Mouse (Mus musculus): ENCODE results near the gene Ccdc180. TPM values are rescaled to one million over a fixed set of nuclear protein-coding genes. Genes with fewer than 3 reads are reported as not detected.

Gene Ccdc180
- polyA plus RNA-seq (2012) = 0.06 and 0.11 TPM in 2 replicates

DNA sequence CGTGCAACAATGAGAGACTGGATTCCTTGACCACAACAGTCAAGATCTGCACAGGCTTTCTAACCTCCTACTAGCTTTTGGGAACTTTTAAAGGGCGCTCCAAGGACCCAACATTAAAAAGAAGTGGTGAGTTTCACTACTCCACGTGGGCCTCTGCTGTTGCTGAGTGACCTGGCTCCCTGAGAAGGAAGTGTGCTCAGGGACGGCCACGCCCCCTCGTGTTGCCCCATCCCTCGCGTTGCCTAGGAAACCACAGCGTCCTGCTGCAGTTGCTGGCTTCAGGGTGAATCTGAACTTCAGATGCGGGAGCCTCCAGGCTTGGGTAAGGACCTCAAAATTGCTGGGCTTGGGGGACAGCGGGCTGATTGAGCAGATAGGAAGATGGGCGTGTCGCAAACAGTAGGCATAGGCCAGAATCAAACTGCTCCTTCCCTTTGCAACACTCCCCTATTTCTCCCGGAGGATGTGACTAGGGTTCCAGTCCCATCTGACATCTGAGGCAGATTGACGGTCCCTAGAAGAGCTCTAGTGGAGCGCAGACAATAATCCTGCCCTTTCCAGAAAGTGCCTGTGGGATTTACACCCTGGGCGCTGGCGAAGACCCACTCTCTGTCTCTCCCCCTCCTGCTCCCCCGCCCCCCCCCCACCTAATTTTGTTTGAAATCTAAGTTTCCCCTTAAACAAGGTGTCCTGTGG, at the start of gene Ccdc180:
Ccdc180 (plus strand) TSS at position 238 of the 696 bp plus-strand sequence.

GRCm38 (mm10) chr4:45848109-45848824, 41.8 kb upstream of the Ccdc180 start, which contains the start of gene Stra6l:
Stra6l (plus strand) TSS chr4:45848664.

GRCm38 (mm10) chr4:45964771-45965439, 74.8 kb downstream of the Ccdc180 start, which contains the start of gene Tdrd7:
Tdrd7 (plus strand) TSS chr4:45965334.

Other genes with a start within 250 kb of the Ccdc180 start
- 14.3 and 40.4 TPM in 2 replicates for gene Aldh1b1, start 91.3 kb upstream of the Ccdc180 start, polyA plus RNA-seq (2012)
- gene Igfbpl1, start 63.4 kb upstream of the Ccdc180 start, polyA plus RNA-seq (2012) = not detected in 2 replicates
- not detected in 2 replicates for gene Stra6l, start 41.6 kb upstream of the Ccdc180 start, polyA plus RNA-seq (2012)
- 2.4 and 2.5 TPM in 2 replicates for gene Tdrd7, start 75.0 kb downstream of the Ccdc180 start, polyA plus RNA-seq (2012)
- 0.43 and 0.47 TPM in 2 replicates for gene Tmod1, start 148.6 kb downstream of the Ccdc180 start, polyA plus RNA-seq (2012)
- gene Ncbp1, start 248.3 kb downstream of the Ccdc180 start, polyA plus RNA-seq (2012) = 12.2 and 21.2 TPM in 2 replicates
- gene Tstd2, start 248.4 kb downstream of the Ccdc180 start, polyA plus RNA-seq (2012) = 14.2 and 15.4 TPM in 2 replicates

Measured in megakaryocyte-erythroid progenitor cell, adult 5 weeks (primary cell).